Mouse (Mus musculus) heart, adult 9 months (tissue): ENCODE results near the gene Olfr1049.
"Not testable (repeated sequence)": the region's sequence is repeated elsewhere in the genome, so short reads cannot be mapped to it uniquely, and the experiment has no call there.

Experiments used
- DNase-seq, 2 experiments: peaks; one replicate each; pipeline ENCODE4 v3.0.0; 2022; ENCODE audit warnings: low spot score in 2 of 2

Gene Olfr1049

GRCm38 (mm10) chr2:86258228-86258627, at the start of gene Olfr1049:
Olfr1049 (minus strand) TSS chr2:86258328.
- not testable (repeated sequence) for DNase-seq

GRCm38 (mm10) chr2:86292155-86292554, 34.0 kb upstream of the Olfr1049 start, which contains the start of gene Olfr1052:
Olfr1052 (plus strand) TSS chr2:86292455.
- DNase-seq: no peak

DNA sequence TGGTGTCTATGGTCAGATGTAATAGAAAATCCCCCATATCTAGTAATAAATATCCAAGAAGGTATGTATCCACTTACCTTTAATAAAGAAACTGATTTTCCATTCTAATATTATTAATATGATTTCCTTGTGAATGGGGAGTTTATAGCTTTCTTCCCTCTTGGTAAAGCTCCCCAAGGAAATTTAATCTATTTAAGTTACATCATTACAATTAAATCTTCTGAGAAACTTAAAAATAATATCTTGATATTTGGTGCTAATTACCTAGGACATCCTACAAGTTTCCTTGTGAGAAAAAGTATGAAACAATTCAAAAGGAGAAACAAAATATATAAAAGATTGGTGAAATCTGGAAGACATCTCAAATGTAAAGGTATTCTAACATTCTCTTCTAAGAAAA, 20.9 kb upstream of the Olfr1049 start, which contains the start of gene Olfr1051:
TSS of gene Olfr1051 (minus strand) at position 101 of the 400 bp plus-strand sequence.
- not testable (repeated sequence) for DNase-seq

DNA sequence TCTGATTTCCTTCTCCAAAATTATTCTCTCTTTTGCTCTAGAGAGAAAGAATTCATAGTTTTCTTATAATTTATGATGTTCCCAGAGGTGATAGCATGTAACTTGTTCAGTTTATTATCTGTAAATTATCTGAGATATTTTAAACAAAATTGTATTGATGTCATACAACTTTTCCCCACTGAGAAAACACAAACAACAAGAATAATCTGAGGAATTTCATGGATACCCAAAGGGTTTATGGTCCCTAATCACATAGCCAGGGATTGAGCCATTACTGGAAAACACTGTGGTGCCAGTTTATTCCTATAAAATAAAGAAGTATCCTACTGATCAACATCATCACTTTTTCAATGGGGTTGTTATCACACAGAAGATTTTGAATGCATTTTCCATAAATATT, 17.9 kb downstream of the Olfr1049 start, which contains the start of gene Olfr1048:
TSS of gene Olfr1048 (minus strand) at position 101 of the 400 bp plus-strand sequence.
- DNase-seq: no peak

DNA sequence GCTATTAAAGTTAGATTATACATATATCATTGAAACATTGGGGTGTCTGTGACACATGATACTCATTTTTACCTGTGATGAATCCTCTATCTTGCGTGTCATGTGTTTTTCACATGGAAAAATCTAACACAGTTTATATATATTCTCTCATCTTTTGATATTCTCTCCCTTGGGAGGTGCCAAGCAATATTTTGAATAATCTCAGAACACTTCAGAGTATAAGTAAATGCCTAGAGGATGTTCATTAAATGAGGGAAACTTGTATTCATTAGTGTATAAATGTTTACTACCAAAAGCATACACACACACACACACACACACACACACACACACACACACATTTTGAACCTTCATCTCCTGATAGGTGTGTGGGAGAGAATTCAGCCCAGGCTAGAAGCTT, 26.8 kb downstream of the Olfr1049 start, which contains the start of gene Olfr1047:
TSS of gene Olfr1047 (minus strand) at position 101 of the 400 bp plus-strand sequence.
- DNase-seq: no peak

- DNase-seq: no peak
Measured at GRCm38 (mm10) chr2:86219214-86219613, 38.9 kb downstream of the Olfr1049 start, which contains the start of gene Olfr1046. Olfr1046 (minus strand) TSS chr2:86219314.
